Mouse (Mus musculus): Measurements from ENCODE around the gene Actr3.

Actr3 gene

GRCm38 (mm10) chr1:125435369-125436135 lies at the start of gene Actr3:
Gene Actr3, minus strand, starts transcription at chr1:125435727.
- DNase-seq (ENCODE audit: low read depth, low spot score), result peak; percentile 100
- no peaks in the 10 kb centered on the region for H3K36me3 ChIP-seq (ENCODE audit: control insufficient read depth, insufficient read depth, low read length, poor library complexity, severe bottlenecking)
- no peaks in the 10 kb centered on the region for H3K27me3 ChIP-seq (ENCODE audit: control insufficient read depth, insufficient read depth, low read length, poor library complexity, severe bottlenecking)

GRCm38 (mm10) chr1:125482459-125483287 lies 47.1 kb upstream of the Actr3 start:
- Histone ChIP-seq H3K36me3 (ENCODE audit: control insufficient read depth, insufficient read depth, low read length, poor library complexity, severe bottlenecking) (no peaks in the 10 kb centered on the region), H3K27me3 (ENCODE audit: control insufficient read depth, insufficient read depth, low read length, poor library complexity, severe bottlenecking) (no peaks in the 10 kb centered on the region)
- no peak for DNase-seq (ENCODE audit: low read depth, low spot score)

GRCm38 (mm10) chr1:125481842-125482241 lies 46.3 kb upstream of the Actr3 start:
- DNase-seq (ENCODE audit: low read depth, low spot score), result no peak
- H3K36me3 ChIP-seq (ENCODE audit: control insufficient read depth, insufficient read depth, low read length, poor library complexity, severe bottlenecking), result no peaks in the 10 kb centered on the region
- H3K27me3 ChIP-seq (ENCODE audit: control insufficient read depth, insufficient read depth, low read length, poor library complexity, severe bottlenecking), result no peaks in the 10 kb centered on the region

GRCm38 (mm10) chr1:125478588-125478987 lies 43.1 kb upstream of the Actr3 start:
- DNase-seq (ENCODE audit: low read depth, low spot score), result no peak
- Histone ChIP-seq H3K27me3 (ENCODE audit: control insufficient read depth, insufficient read depth, low read length, poor library complexity, severe bottlenecking) (no peaks in the 10 kb centered on the region), H3K36me3 (ENCODE audit: control insufficient read depth, insufficient read depth, low read length, poor library complexity, severe bottlenecking) (no peaks in the 10 kb centered on the region)

- no peaks in the 10 kb centered on the region for H3K36me3 ChIP-seq (ENCODE audit: control insufficient read depth, insufficient read depth, low read length, poor library complexity, severe bottlenecking)
- H3K27me3 ChIP-seq (ENCODE audit: control insufficient read depth, insufficient read depth, low read length, poor library complexity, severe bottlenecking), result no peaks in the 10 kb centered on the region
- no peak for DNase-seq (ENCODE audit: low read depth, low spot score)
Observed at GRCm38 (mm10) chr1:125475961-125476682, 40.6 kb upstream of the Actr3 start.

GRCm38 (mm10) chr1:125473866-125474265 lies 38.3 kb upstream of the Actr3 start:
- Histone ChIP-seq H3K27me3 (ENCODE audit: control insufficient read depth, insufficient read depth, low read length, poor library complexity, severe bottlenecking) (no peaks in the 10 kb centered on the region), H3K36me3 (ENCODE audit: control insufficient read depth, insufficient read depth, low read length, poor library complexity, severe bottlenecking) (no peaks in the 10 kb centered on the region)
- DNase-seq (ENCODE audit: low read depth, low spot score), result peak; percentile 23

- no peaks in the 10 kb centered on the region for H3K27me3 ChIP-seq (ENCODE audit: control insufficient read depth, insufficient read depth, low read length, poor library complexity, severe bottlenecking)
- H3K36me3 ChIP-seq (ENCODE audit: control insufficient read depth, insufficient read depth, low read length, poor library complexity, severe bottlenecking), result no peaks in the 10 kb centered on the region
- DNase-seq (ENCODE audit: low read depth, low spot score), result peak; percentile 68
Observed at GRCm38 (mm10) chr1:125473126-125473666, 37.7 kb upstream of the Actr3 start.

- Histone ChIP-seq H3K36me3 (ENCODE audit: control insufficient read depth, insufficient read depth, low read length, poor library complexity, severe bottlenecking) (no peaks in the 10 kb centered on the region), H3K27me3 (ENCODE audit: control insufficient read depth, insufficient read depth, low read length, poor library complexity, severe bottlenecking) (no peaks in the 10 kb centered on the region)
- DNase-seq (ENCODE audit: low read depth, low spot score), result peak; percentile 60
Observed at GRCm38 (mm10) chr1:125470805-125471648, 35.5 kb upstream of the Actr3 start.

GRCm38 (mm10) chr1:125467936-125468335 lies 32.4 kb upstream of the Actr3 start:
- peak; percentile 45 for DNase-seq (ENCODE audit: low read depth, low spot score)
- Histone ChIP-seq H3K36me3 (ENCODE audit: control insufficient read depth, insufficient read depth, low read length, poor library complexity, severe bottlenecking) (no peaks in the 10 kb centered on the region), H3K27me3 (ENCODE audit: control insufficient read depth, insufficient read depth, low read length, poor library complexity, severe bottlenecking) (no peaks in the 10 kb centered on the region)

GRCm38 (mm10) chr1:125466621-125467257 lies 31.2 kb upstream of the Actr3 start:
- peak; percentile 84 for DNase-seq (ENCODE audit: low read depth, low spot score)
- no peaks in the 10 kb centered on the region for H3K36me3 ChIP-seq (ENCODE audit: control insufficient read depth, insufficient read depth, low read length, poor library complexity, severe bottlenecking)
- no peaks in the 10 kb centered on the region for H3K27me3 ChIP-seq (ENCODE audit: control insufficient read depth, insufficient read depth, low read length, poor library complexity, severe bottlenecking)

GRCm38 (mm10) chr1:125464011-125464410 lies 28.5 kb upstream of the Actr3 start:
- no peaks in the 10 kb centered on the region for H3K27me3 ChIP-seq (ENCODE audit: control insufficient read depth, insufficient read depth, low read length, poor library complexity, severe bottlenecking)
- DNase-seq (ENCODE audit: low read depth, low spot score), result peak; percentile 45

GRCm38 (mm10) chr1:125463349-125463748 lies 27.8 kb upstream of the Actr3 start:
- H3K27me3 ChIP-seq (ENCODE audit: control insufficient read depth, insufficient read depth, low read length, poor library complexity, severe bottlenecking), result no peaks in the 10 kb centered on the region
- no peaks in the 10 kb centered on the region for H3K36me3 ChIP-seq (ENCODE audit: control insufficient read depth, insufficient read depth, low read length, poor library complexity, severe bottlenecking)
- DNase-seq (ENCODE audit: low read depth, low spot score), result no peak

More at GRCm38 (mm10) chr1:125464011-125464410, 28.5 kb upstream of the Actr3 start:
- no peaks in the 10 kb centered on the region for H3K36me3 ChIP-seq (ENCODE audit: control insufficient read depth, insufficient read depth, low read length, poor library complexity, severe bottlenecking)

- DNase-seq (ENCODE audit: low read depth, low spot score), result no peak
- Histone ChIP-seq H3K27me3 (ENCODE audit: control insufficient read depth, insufficient read depth, low read length, poor library complexity, severe bottlenecking) (no peaks in the 10 kb centered on the region), H3K36me3 (ENCODE audit: control insufficient read depth, insufficient read depth, low read length, poor library complexity, severe bottlenecking) (no peaks in the 10 kb centered on the region)
Observed at GRCm38 (mm10) chr1:125462917-125463316, 27.4 kb upstream of the Actr3 start.

Measured in splenic B cell, adult 2 months (primary cell).